Mouse (Mus musculus) neural tube, embryonic 14.5 days (tissue): ENCODE data around the gene Fas. TPM values are rescaled to one million over a fixed set of nuclear protein-coding genes. Genes with fewer than 3 reads are reported as not detected.

Experiments used
- ATAC-seq: fragments of 200-750 bp; cut with Nextera tagmentation; 2 replicates; pipeline ENCODE4 v1.8.0; 2017; ENCODE audit warnings: low read depth, mild to moderate bottlenecking, moderate TSS enrichment, moderate library complexity
- H3K27ac ChIP-seq: fragments of 300-500 bp; sonication (generic); 2 replicates; pipeline ENCODE4 v1.5.1; 2014; ENCODE audit warnings: low read depth, mild to moderate bottlenecking, control low read depth, low read length, moderate library complexity, mixed read lengths
- H3K27me3 ChIP-seq: fragments of 300-500 bp; sonication (generic); 2 replicates; pipeline ENCODE4 v1.6.1; 2014; ENCODE audit warnings: low read length; ENCODE audit not compliant: control insufficient read depth, insufficient read depth
- H3K36me3 ChIP-seq: fragments of 300-500 bp; sonication (generic); 2 replicates; pipeline ENCODE4 v1.6.1; 2014; ENCODE audit warnings: low read length, mixed read lengths; ENCODE audit not compliant: control insufficient read depth, insufficient read depth
- H3K4me1 ChIP-seq: fragments of 300-500 bp; sonication (generic); 2 replicates; pipeline ENCODE4 v1.6.1; 2014; ENCODE audit warnings: low read length; ENCODE audit not compliant: control insufficient read depth, insufficient read depth
- H3K4me2 ChIP-seq: fragments of 300-500 bp; sonication (generic); 2 replicates; pipeline ENCODE4 v1.6.1; 2014; ENCODE audit warnings: mild to moderate bottlenecking, low read depth, low read length, control low read depth
- H3K4me3 ChIP-seq: fragments of 300-500 bp; sonication (generic); 2 replicates; pipeline ENCODE4 v1.5.1; 2014; ENCODE audit warnings: low read depth, low read length, control low read depth, mixed read lengths
- H3K9ac ChIP-seq: fragments of 300-500 bp; sonication (generic); replicated peaks from 2 replicates; pipeline ENCODE4 v1.6.1; 2014; ENCODE audit warnings: low read depth, mild to moderate bottlenecking, control low read depth, low read length, mixed read lengths
- H3K9me3 ChIP-seq: fragments of 300-500 bp; sonication (generic); 2 replicates; pipeline ENCODE4 v1.6.1; 2016; ENCODE audit warnings: low read length; ENCODE audit not compliant: control insufficient read depth
- WGBS: fragments of 180-500 bp; shearing (Covaris S2); extraction: QIAGEN DNeasy Blood & Tissue Kit; methylation state at CpG from one replicate; pipeline ENCODE4 v1.1.7; 2014; 5-methylcytosine and 5-hydroxymethylcytosine counted together
- polyA plus RNA-seq: library from polyadenylated mRNA; unstranded; fragments of >200 nt; fragmentation: Nextera tagmentation; extraction: Ambion mirVana; gene quantifications from 2 replicates; pipeline ENCODE4 v1.2.1, GENCODE M21; 2014

Gene Fas
- polyA plus RNA-seq, 1 experiment from 2014 or later = 1.4 TPM

- Histone ChIP-seq H3K27ac (no peak overlapping the region), H3K9me3 (no peaks in the 10 kb centered on the region), H3K36me3 (no peaks in the 10 kb centered on the region), H3K9ac (0 out of 2 replicates have a peak overlapping the region, but pooled peaks have one; percentile 28), H3K4me3 (peak overlapping the region; percentile 31), H3K27me3 (no peaks in the 10 kb centered on the region), H3K4me1 (peaks cover 7% of the 10 kb centered on the region), H3K4me2 (peak overlapping the region; percentile 76)
- peak; percentile 38; the same call in 1 of the 2 replicates for ATAC-seq
- 17% methylated on average over 15 of the region's 15 CpGs for WGBS
Measured at GRCm38 (mm10) chr19:34290872-34291341, 441 bp downstream of the Fas start.

- Histone ChIP-seq H3K4me1 (peaks cover 7% of the 10 kb centered on the region), H3K9ac (no peak overlapping the region), H3K27me3 (no peaks in the 10 kb centered on the region), H3K27ac (no peak overlapping the region), H3K36me3 (no peaks in the 10 kb centered on the region), H3K9me3 (no peaks in the 10 kb centered on the region), H3K4me2 (peak overlapping the region; percentile 76; the same call in 1 of the 2 replicates), H3K4me3 (no peak overlapping the region)
- 70% methylated on average over 8 of the region's 8 CpGs for WGBS
- no peak for ATAC-seq
Measured at GRCm38 (mm10) chr19:34291379-34291778, 913 bp downstream of the Fas start.

DNA sequence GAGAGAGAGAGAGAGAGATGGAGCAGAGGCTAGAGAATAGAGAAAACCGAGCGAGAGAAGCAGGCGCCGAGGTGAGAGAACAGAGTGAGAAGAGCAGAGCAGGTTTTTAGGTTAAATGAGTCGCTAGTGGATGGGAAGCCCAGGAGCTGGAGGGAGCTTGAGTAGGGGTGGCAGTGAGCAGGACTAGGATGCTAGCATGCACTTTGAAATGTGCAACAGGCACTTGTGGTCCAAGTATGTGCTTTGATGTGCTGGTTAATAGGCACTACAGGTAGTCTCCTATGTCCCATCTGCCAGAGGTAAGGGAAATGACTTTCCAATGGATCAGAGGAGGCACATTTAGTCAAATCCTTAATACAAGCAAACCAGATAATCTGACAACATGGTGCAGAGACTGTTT lies 1.5 kb downstream of the Fas start:
- no peak overlapping the region for H3K27ac ChIP-seq
- H3K9me3 ChIP-seq = no peaks in the 10 kb centered on the region
- no peak for ATAC-seq
- no peak overlapping the region for H3K4me3 ChIP-seq
- 68% methylated on average over 5 of the region's 5 CpGs for WGBS
- H3K4me1 ChIP-seq = peaks cover 7% of the 10 kb centered on the region
- no peak overlapping the region for H3K4me2 ChIP-seq
- H3K9ac ChIP-seq = no peak overlapping the region
- H3K36me3 ChIP-seq = no peaks in the 10 kb centered on the region
- no peaks in the 10 kb centered on the region for H3K27me3 ChIP-seq

GRCm38 (mm10) chr19:34292701-34293100 lies 2.2 kb downstream of the Fas start:
- Histone ChIP-seq H3K9ac (no peak overlapping the region), H3K27me3 (no peaks in the 10 kb centered on the region), H3K27ac (no peak overlapping the region), H3K4me1 (peaks cover 7% of the 10 kb centered on the region), H3K9me3 (no peaks in the 10 kb centered on the region), H3K36me3 (no peaks in the 10 kb centered on the region), H3K4me2 (no peak overlapping the region), H3K4me3 (no peak overlapping the region)
- WGBS = 89% methylated on average over 2 of the region's 2 CpGs
- ATAC-seq = no peak

DNA sequence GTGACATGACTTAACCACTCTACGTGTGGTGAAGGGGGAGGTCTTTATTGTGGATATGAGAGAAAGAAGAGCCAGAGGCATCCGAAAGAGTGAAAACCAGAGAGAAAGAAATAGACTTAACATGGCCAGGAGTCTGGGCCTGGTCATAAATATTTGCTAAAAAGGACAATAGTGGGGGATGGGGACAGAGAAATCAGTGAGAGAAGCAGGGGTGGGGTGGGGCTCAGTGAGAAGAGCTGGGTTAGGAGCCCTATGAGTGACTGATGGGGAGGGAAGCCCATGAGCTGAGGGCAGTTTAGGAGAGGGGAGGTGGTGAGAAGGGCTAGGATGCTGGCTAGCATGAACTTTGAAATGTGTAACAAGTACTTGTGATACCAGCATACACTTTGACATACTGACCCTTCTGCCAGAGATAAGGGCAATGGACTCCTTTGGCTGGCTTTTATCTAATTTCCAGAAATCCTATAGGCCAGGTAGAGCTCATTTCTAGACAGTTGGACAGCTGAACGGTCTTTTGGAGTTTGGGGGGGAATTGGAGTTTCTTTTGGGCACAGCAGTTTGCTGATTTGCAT lies 3.0 kb downstream of the Fas start:
- Histone ChIP-seq H3K9me3 (no peaks in the 10 kb centered on the region), H3K36me3 (no peaks in the 10 kb centered on the region), H3K27ac (no peak overlapping the region), H3K4me3 (no peak overlapping the region), H3K27me3 (no peaks in the 10 kb centered on the region), H3K9ac (no peak overlapping the region), H3K4me1 (peaks cover 7% of the 10 kb centered on the region), H3K4me2 (no peak overlapping the region)
- no peak for ATAC-seq
- WGBS = 76% methylated on average over 3 of the region's 3 CpGs

- Histone ChIP-seq H3K4me2 (no peak overlapping the region), H3K9me3 (no peaks in the 10 kb centered on the region), H3K27me3 (no peaks in the 10 kb centered on the region), H3K4me1 (peaks cover 2% of the 10 kb centered on the region), H3K36me3 (no peaks in the 10 kb centered on the region), H3K4me3 (no peak overlapping the region), H3K9ac (no peak overlapping the region), H3K27ac (no peak overlapping the region)
- WGBS = 84% methylated on average over 6 of the region's 6 CpGs
- ATAC-seq = no peak
Measured at GRCm38 (mm10) chr19:34295442-34295841, 5.0 kb downstream of the Fas start.

DNA sequence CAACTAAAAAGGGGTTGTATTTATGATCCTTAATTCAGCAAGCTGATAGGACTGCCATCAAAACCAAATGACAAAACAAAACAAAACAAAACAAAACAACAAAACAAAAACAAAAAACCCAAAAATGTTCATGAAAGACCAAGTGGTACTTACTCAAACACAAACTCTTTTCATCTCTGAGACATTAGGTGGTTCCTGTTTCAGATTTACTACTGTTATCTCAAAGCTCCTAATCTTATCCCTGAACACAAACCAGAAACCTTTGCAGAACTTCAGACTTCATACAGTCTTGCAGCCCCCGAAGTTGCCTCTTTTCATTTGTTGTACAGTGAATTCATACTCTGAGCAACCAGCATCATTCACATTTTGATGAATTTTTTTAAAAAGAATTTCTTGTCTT lies 8.1 kb downstream of the Fas start:
- Histone ChIP-seq H3K27me3 (no peaks in the 10 kb centered on the region), H3K9ac (no peak overlapping the region), H3K27ac (no peak overlapping the region), H3K4me2 (no peak overlapping the region), H3K4me3 (no peak overlapping the region), H3K9me3 (no peaks in the 10 kb centered on the region), H3K36me3 (no peaks in the 10 kb centered on the region), H3K4me1 (no peaks in the 10 kb centered on the region)
- 91% methylated on average over 1 of the region's 1 CpGs for WGBS
- ATAC-seq = no peak

DNA sequence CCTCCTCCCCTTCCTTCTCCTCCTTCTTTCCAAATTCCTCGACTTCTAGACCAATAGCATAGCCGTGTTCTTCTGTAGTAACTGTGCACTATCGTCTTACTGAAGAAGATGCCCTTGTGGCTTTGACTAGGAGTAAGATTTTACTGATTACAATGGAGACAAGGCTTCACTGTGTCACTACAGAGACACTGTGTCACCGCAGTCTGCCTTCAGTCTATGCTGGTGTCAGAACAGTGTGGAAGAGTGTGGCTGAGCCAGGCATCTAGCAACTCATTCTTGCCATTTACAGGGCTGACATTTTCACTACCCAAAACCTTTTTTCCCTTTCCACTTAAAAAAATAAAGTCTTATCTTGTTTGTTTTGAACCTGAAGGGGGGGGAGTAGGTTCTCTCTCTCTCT lies 8.8 kb downstream of the Fas start:
- Histone ChIP-seq H3K4me3 (no peak overlapping the region), H3K36me3 (no peaks in the 10 kb centered on the region), H3K4me1 (no peaks in the 10 kb centered on the region), H3K9ac (no peak overlapping the region), H3K4me2 (no peak overlapping the region), H3K27ac (no peak overlapping the region), H3K27me3 (no peaks in the 10 kb centered on the region), H3K9me3 (no peaks in the 10 kb centered on the region)
- WGBS = 89% methylated on average over 4 of the region's 4 CpGs
- no peak for ATAC-seq

DNA sequence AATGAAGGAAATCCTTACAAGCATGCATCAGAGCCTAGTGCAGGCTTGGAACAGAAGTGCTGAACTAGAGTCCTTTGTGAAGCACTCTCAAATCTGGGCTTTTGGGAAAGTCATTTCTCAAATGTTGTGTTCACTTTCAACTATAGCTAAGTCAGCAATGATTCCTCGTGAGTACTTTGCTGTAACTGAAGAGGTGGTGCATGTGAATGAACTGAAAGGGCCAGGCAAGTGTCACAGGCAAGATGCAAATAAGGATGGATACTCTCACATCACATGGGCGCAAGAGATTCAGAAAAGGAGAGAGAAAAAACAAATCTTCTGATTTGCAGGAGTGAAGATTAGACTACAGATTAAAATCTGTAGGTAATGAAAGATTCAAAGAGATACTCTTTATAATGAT lies 10.0 kb downstream of the Fas start:
- H3K9me3 ChIP-seq = no peaks in the 10 kb centered on the region
- ATAC-seq = no peak
- H3K27ac ChIP-seq = no peak overlapping the region
- H3K27me3 ChIP-seq = no peaks in the 10 kb centered on the region
- H3K36me3 ChIP-seq = no peaks in the 10 kb centered on the region
- no peak overlapping the region for H3K4me2 ChIP-seq
- 84% methylated on average over 2 of the region's 2 CpGs for WGBS
- H3K4me1 ChIP-seq = no peaks in the 10 kb centered on the region
- H3K4me3 ChIP-seq = no peak overlapping the region
- no peak overlapping the region for H3K9ac ChIP-seq
